Mouse (Mus musculus) liver, embryonic 16.5 days (tissue): ENCODE results near the gene Mrpl18. TPM values are rescaled to one million over a fixed set of nuclear protein-coding genes. Genes with fewer than 3 reads are reported as not detected.

Experiments
- ATAC-seq: fragments of 200-750 bp; cut with Nextera tagmentation; 2 replicates; pipeline ENCODE4 v1.8.0; 2017; ENCODE audit warnings: low read depth, mild to moderate bottlenecking, moderate number of reproducible peaks, moderate library complexity
- H3K27ac ChIP-seq: fragments of 300-500 bp; sonication (generic); 2 replicates; pipeline ENCODE4 v1.5.1; 2014; ENCODE audit warnings: mild to moderate bottlenecking, low read length
- H3K27me3 ChIP-seq: fragments of 300-500 bp; sonication (generic); 2 replicates; pipeline ENCODE4 v1.6.1; 2014; ENCODE audit warnings: low read depth, low read length, mixed read lengths; ENCODE audit not compliant: control insufficient read depth, insufficient read depth
- H3K36me3 ChIP-seq: fragments of 300-500 bp; sonication (generic); 2 replicates; pipeline ENCODE4 v1.6.1; 2014; ENCODE audit warnings: mild to moderate bottlenecking; ENCODE audit not compliant: control insufficient read depth, insufficient read depth
- H3K4me1 ChIP-seq: fragments of 300-500 bp; sonication (generic); 2 replicates; pipeline ENCODE4 v1.6.1; 2014; ENCODE audit warnings: low read depth, low read length, mixed read lengths; ENCODE audit not compliant: control insufficient read depth
- H3K4me2 ChIP-seq: fragments of 300-500 bp; sonication (generic); 2 replicates; pipeline ENCODE4 v1.6.1; 2014; ENCODE audit warnings: low read depth, low read length, mixed read lengths
- H3K4me3 ChIP-seq: fragments of 300-500 bp; sonication (generic); 2 replicates; pipeline ENCODE4 v1.5.1; 2014; ENCODE audit warnings: low read depth, mild to moderate bottlenecking, low read length
- H3K9ac ChIP-seq: fragments of 300-500 bp; sonication (generic); 2 replicates; pipeline ENCODE4 v1.6.1; 2014; ENCODE audit warnings: low read depth, low read length
- H3K9me3 ChIP-seq: fragments of 300-500 bp; sonication (generic); replicated peaks from 2 replicates; pipeline ENCODE4 v1.6.1; 2016; ENCODE audit warnings: low read length; ENCODE audit not compliant: control insufficient read depth
- WGBS: fragments of 180-500 bp; shearing (Covaris S2); extraction: QIAGEN DNeasy Blood & Tissue Kit; methylation state at CpG from one replicate; pipeline ENCODE4 v1.1.7; 2014; ENCODE audit not compliant: insufficient replicate concordance; 5-methylcytosine and 5-hydroxymethylcytosine counted together
- polyA plus RNA-seq: library from polyadenylated mRNA; unstranded; fragments of >200 nt; fragmentation: Nextera tagmentation; extraction: Ambion mirVana; gene quantifications from 2 replicates; pipeline ENCODE4 v1.2.1, GENCODE M21; 2015

The Mrpl18 gene
- polyA plus RNA-seq, 1 experiment from 2014 or later: 81.8 TPM

DNA sequence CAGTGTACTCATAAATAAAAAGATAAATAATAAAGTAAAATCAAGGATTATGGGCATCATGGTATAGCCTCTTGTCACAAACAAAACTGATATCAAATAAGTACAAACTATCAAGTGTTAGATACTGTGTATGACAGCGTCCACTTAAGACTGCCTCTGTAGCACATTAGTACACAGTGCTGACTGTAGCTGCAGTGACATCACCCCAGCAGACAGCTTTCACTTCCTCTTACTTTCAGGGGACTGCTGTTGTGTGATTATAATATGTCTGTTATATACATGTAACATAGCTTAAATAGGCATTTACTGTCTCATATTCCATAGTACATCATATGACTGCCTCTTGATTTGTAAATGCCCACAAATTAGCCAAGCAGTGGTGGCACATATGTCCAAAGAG lies 4.9 kb upstream of the Mrpl18 start:
- 81% methylated on average over 1 of the region's 1 CpGs for WGBS

DNA sequence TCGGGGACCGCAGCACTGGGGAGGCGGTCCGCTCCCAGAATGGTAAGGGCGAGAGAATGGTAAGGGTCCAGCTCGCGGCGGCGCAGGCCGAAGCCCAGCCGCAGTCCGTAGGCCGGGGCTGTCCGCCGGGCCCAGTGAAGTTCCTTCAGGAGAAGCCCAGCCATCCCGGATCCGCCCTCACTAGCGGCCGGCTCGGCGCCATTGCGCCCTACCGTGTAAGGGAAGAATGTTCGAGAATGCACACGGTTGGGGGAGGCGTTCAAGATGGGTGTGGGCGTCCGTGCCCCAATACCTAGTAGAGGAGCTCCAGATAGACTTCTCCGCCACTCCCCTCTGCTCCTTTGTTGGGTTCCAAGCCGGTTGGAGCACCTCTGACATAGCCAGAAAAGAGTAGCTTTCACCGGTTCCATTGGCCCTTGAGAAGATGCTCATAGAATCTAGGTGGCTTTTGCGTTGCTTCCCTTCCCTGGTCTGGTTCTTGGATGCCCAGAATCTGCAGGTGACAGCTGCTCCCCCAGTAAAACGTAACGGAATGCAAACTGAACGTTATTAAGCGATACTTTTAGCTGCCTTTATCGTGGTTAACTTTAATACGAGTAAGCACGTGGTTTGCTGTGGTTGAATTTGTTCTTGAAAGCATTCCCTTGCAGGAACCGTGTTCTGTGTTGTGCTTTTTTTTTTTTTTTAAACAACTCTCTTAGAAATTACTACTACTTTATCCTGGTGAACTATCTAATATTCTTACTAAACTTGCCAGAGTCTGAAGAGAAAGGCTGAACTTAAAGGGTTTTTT lies 639 bp upstream of the Mrpl18 start:
- Histone ChIP-seq H3K9me3 (no peaks in the 10 kb centered on the region), H3K4me1 (peaks cover 12% of the 10 kb centered on the region), H3K27me3 (no peaks in the 10 kb centered on the region), H3K36me3 (peaks cover 47% of the 10 kb centered on the region), H3K4me2 (peak overlapping the region; percentile 84), H3K9ac (peak overlapping the region; percentile 99), H3K27ac (peak overlapping the region; percentile 95), H3K4me3 (peak overlapping the region; percentile 98)
- WGBS: under 1% methylated on average over 40 of the region's 40 CpGs
- peak; percentile 61 for ATAC-seq

More for the DNA sequence above, 4.9 kb upstream of the Mrpl18 start:
- Histone ChIP-seq H3K4me1 (peaks cover 5% of the 10 kb centered on the region), H3K4me3 (no peak overlapping the region), H3K9ac (no peak overlapping the region), H3K27ac (no peak overlapping the region), H3K36me3 (peaks cover 62% of the 10 kb centered on the region), H3K9me3 (no peaks in the 10 kb centered on the region), H3K27me3 (no peaks in the 10 kb centered on the region), H3K4me2 (no peak overlapping the region)
- ATAC-seq: no peak

DNA sequence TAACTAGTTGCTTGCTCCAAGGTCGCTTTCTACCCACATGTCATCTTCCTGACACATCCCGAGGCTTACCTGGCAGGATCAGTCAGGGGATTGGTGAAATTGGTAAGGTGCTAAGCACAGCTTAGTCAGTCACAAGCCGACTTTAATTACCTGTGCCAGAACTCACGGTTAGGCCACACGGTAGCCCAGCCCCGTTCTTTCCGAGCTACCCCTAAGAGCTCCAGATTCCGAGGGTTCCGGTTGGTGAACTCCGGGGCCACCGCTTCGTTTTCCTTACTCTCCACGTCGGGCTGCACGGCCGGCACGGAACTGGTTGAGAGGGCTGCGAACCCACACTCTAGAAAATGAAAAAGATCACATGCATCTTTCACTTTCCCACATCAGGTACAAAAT lies 661 bp downstream of the Mrpl18 start, which contains the start of gene Tcp1:
Gene Tcp1, plus strand, starts transcription at position 214 of the 393 bp plus-strand sequence.
- H3K27me3 ChIP-seq: no peaks in the 10 kb centered on the region
- peak within 1 kb of the TSS; percentile 98 for H3K4me3 ChIP-seq
- H3K9me3 ChIP-seq: no peaks in the 10 kb centered on the region
- H3K9ac ChIP-seq: peak within 1 kb of the TSS; percentile 99
- peaks cover 12% of the 10 kb centered on the region for H3K4me1 ChIP-seq
- peak within 1 kb of the TSS; percentile 95 for H3K27ac ChIP-seq
- WGBS: under 1% methylated on average over 18 of the region's 18 CpGs
- H3K36me3 ChIP-seq: peaks cover 48% of the 10 kb centered on the region
- ATAC-seq: no peak
- peak within 1 kb of the TSS; percentile 84 for H3K4me2 ChIP-seq

DNA sequence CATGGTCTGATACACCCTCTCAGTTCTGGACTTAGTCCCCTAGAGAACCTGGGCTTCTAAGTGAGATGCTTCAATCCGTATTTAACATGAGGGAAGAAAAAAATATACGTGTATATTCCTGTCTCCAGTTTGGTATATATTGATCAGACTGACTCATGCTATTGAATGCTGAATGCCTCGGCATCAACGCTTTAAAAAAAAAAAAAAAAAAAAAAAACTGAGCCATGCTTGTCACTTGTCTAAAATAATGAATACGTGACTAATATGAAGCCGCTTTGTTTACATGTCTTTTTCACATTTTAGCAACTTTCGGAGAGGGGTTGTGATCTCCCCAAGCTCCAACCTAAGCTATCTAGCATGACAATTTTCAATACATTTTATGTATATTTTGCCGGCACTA lies 5.8 kb downstream of the Mrpl18 start:
- Histone ChIP-seq H3K27me3 (no peaks in the 10 kb centered on the region), H3K4me2 (no peak overlapping the region), H3K36me3 (peaks cover 32% of the 10 kb centered on the region), H3K9me3 (no peaks in the 10 kb centered on the region), H3K27ac (no peak overlapping the region), H3K4me1 (peaks cover 6% of the 10 kb centered on the region), H3K9ac (no peak overlapping the region), H3K4me3 (no peak overlapping the region)
- 79% methylated on average over 8 of the region's 8 CpGs for WGBS
- ATAC-seq: no peak

DNA sequence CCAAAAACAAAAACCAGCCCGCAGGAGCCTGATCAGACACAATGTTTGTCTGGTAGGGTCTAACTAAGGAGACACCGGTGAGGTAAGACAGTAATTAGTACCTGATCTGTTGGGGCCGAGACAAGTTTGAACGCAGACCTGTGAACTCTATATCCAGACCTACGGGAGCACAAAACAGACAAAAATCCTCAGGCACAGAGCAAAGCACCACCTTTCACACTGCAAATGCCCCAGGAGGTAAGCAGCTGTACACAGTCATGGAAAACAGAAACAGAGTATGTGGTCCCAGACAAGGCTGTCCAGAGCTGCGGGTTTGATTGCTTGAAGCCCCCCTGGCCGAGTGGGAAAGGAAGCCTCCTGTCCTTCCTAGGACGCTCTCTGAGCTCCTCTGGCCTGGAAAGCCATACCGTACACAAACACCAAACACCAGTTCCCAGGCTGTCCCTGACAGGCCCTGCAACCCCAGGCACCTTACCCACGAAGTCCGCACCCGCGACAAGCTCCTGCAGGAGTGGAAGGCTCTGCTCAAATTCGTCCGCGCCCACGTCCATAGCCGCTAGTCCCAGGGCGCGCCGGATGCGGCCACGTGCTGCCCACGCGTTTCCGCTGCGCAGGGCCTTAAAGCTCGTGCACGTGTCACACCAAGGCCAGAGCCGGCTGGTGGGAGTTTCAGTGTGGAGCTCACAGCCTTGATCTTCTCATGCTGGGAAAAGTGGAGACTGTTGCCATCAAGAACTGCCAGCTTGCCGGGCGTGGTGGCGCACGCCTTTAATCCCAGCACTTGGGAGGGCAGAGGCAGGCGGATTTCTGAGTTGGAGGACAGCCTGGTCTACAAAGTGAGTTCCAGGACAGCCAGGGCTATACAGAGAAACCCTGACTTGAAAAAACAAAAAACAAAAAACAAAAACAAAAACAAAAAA lies 6.5 kb downstream of the Mrpl18 start, which contains the start of gene Pnldc1:
Gene Pnldc1, minus strand, starts transcription at position 870 of the 920 bp plus-strand sequence.
- H3K9ac ChIP-seq: no peak within 1 kb of the TSS
- H3K4me3 ChIP-seq: no peak within 1 kb of the TSS
- no peak within 1 kb of the TSS for H3K4me2 ChIP-seq
- H3K9me3 ChIP-seq: no peaks in the 10 kb centered on the region
- WGBS: 81% methylated on average over 35 of the region's 35 CpGs
- H3K36me3 ChIP-seq: peaks cover 32% of the 10 kb centered on the region
- H3K27ac ChIP-seq: no peak within 1 kb of the TSS
- H3K4me1 ChIP-seq: peaks cover under 1% of the 10 kb centered on the region
- no peak; the same call in 1 of the 2 replicates for ATAC-seq
- H3K27me3 ChIP-seq: no peaks in the 10 kb centered on the region

DNA sequence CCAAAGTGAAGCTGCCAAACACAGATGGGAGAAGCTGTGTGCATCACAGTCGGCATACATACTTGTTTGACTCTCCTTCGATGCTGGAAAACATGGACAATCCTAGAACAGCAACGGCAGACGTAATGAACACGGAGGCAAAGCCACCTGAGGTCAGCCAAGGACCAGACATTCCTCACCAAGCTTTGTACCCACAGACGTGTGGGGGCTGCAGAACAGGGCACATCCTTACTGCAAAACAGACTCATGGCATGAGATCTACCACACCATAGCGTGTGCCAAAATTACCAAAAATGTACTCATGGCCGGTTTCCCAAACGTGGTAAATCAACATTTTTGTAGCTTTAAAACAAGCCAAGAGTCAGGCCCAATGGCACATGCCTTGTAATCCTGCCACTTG lies 9.7 kb downstream of the Mrpl18 start:
- no peak overlapping the region for H3K4me3 ChIP-seq
- 83% methylated on average over 9 of the region's 9 CpGs for WGBS
- no peaks in the 10 kb centered on the region for H3K4me1 ChIP-seq
- H3K9me3 ChIP-seq: no peaks in the 10 kb centered on the region
- no peak overlapping the region for H3K9ac ChIP-seq
- no peak overlapping the region for H3K27ac ChIP-seq
- ATAC-seq: no peak
- no peaks in the 10 kb centered on the region for H3K27me3 ChIP-seq
- no peak overlapping the region for H3K4me2 ChIP-seq
- H3K36me3 ChIP-seq: peaks cover 7% of the 10 kb centered on the region

DNA sequence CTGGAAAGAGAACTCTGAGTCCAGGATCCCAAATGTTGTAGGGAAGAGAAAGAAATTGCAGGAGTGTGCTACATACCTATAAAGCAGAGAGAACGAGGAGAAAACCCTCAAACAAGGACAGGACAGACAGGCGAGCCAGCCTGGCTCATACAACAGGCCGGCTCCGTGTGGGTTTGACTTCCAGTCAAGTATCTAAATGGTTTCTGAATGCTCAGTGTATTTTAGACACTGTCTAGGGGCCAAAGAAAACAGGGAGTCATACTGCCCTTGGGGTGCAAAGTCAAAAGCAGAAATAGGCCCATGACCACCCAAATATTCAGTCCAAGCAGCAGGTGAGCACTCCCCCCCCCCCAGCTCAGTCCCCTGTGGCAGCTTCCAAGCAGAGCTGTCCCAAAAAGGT lies 10.3 kb downstream of the Mrpl18 start:
- WGBS: 69% methylated on average over 4 of the region's 4 CpGs
- H3K36me3 ChIP-seq: peaks cover 3% of the 10 kb centered on the region
- no peak for ATAC-seq

DNA sequence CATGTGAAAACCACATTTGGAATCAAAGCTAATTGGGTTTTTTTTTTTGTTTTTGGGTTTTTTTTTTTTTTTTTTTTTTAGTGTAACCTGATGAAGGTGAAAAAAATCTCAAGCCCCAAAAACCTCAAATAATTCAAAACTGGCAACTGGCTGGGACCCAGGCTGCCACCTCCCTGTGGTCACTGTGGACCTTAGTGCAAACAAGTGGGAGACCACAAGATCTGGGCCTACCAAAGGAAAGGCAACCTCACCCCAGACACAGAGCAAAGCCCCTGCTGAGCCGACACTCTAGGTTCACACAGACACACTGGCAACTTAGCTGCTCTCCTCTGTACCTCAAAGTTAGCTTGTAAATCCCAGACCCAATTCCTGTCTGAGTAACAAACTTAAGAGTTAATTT lies 11.8 kb downstream of the Mrpl18 start:
- H3K9me3 ChIP-seq: no peaks in the 10 kb centered on the region
- no peak overlapping the region for H3K9ac ChIP-seq
- no peak for ATAC-seq
- no peaks in the 10 kb centered on the region for H3K4me1 ChIP-seq
- no peak overlapping the region for H3K4me2 ChIP-seq
- peaks cover 2% of the 10 kb centered on the region; the same call in 1 of the 2 replicates for H3K36me3 ChIP-seq
- no peak overlapping the region for H3K4me3 ChIP-seq
- no peak overlapping the region for H3K27ac ChIP-seq
- 72% methylated on average over 1 of the region's 1 CpGs for WGBS
- no peaks in the 10 kb centered on the region for H3K27me3 ChIP-seq

More for the DNA sequence above, 10.3 kb downstream of the Mrpl18 start:
- Histone ChIP-seq H3K4me2 (no peak overlapping the region), H3K9me3 (no peaks in the 10 kb centered on the region), H3K27ac (no peak overlapping the region), H3K4me3 (no peak overlapping the region), H3K27me3 (no peaks in the 10 kb centered on the region), H3K9ac (no peak overlapping the region), H3K4me1 (no peaks in the 10 kb centered on the region)
